In the genomic region with DNA sequence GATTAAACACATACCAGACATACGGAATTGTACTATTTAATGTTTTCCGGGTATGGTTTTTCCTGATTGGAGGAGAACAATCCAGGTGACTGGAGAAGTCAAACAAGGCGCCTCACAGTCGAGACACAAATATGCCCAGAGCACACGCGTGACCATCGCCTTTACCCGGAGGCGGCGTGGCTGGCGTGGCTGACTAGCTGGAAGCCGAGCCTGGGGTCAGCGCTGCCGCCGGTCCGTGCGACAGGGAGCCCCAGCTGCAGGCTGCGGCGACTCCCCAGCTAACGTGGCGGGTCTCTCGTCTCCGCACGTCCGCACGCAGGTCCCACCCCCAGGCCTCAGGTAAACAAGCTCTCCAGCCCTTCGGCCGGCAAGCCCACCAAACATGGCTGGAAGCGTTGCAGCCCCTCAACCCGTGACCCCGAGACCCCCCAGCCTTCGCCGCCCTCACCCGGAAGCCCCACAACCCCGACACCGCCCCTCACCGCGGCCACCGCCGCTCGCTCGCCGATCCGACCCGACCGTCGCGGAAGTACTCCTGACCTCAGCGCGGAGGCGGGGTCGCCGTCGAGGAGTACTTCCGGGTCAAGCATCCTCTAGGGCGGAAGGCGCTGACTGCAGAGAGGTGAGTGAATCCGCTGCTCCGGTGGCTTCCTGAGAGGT, we compare ENCODE assay signal across 8 mouse cellular contexts. TPM values are rescaled to one million over a fixed set of nuclear protein-coding genes. Genes with fewer than 3 reads are reported as not detected.
DNase-seq lines count a peak whose midpoint lies in the region; ATAC-seq and TF ChIP-seq lines count a peak whose summit lies in the region.

A gene (minus strand): TSS at position 527 of the 660 bp plus-strand sequence.
A gene (plus strand): TSS at position 574 of the 660 bp plus-strand sequence.

- peak within 1 kb of the TSS; percentile 61 for H3K4me2 ChIP-seq in forebrain, embryonic 16.5 days (ENCODE audit: low read length)
- H3K4me2 ChIP-seq in lung, embryonic 14.5 days: peak within 1 kb of the TSS; percentile 74

- peak; percentile 91 for TF ChIP-seq POLR2A in olfactory bulb, adult 2 months (IDR thresholded peaks at IDR 0.05; ENCODE audit: insufficient read depth, low read depth, low read length)
- TF ChIP-seq POLR2A in thymus, adult 2 months (IDR thresholded peaks at IDR 0.05; ENCODE audit: control insufficient read depth, extremely low read depth, insufficient read depth, low read length, poor library complexity): peak; percentile 78

- H3K4me3 ChIP-seq in ES-E14 (ENCODE audit: insufficient read depth in 1 of 2, low read depth in 1 of 2, low read length in 2 of 2, poor library complexity in 1 of 2, severe bottlenecking in 1 of 2): peak within 1 kb of the TSS; percentile 89 to 93
- peak within 1 kb of the TSS; percentile 95 for H3K4me3 ChIP-seq in forebrain, embryonic 16.5 days (replicated peaks; ENCODE audit: low read length)
- peak within 1 kb of the TSS; percentile 93 for H3K4me3 ChIP-seq in layer of hippocampus, adult 2 months
- H3K4me3 ChIP-seq in lung, embryonic 14.5 days (ENCODE audit: low read depth, low read length): peak within 1 kb of the TSS; percentile 76
- peak within 1 kb of the TSS; percentile 80 for H3K4me3 ChIP-seq in olfactory bulb, adult 2 months (ENCODE audit: insufficient read depth, low read depth, low read length)
- H3K4me3 ChIP-seq in thymus, adult 2 months (ENCODE audit: control insufficient read depth, insufficient read depth, low read length): peak within 1 kb of the TSS; percentile 96

- no peaks in the 10 kb centered on the region for H3K9me3 ChIP-seq in ES-E14 (ENCODE audit: control insufficient read depth, insufficient read depth, low read depth, low read length)
- H3K9me3 ChIP-seq in forebrain, embryonic 16.5 days (ENCODE audit: control insufficient read depth, low read length): no peaks in the 10 kb centered on the region
- no peaks in the 10 kb centered on the region for H3K9me3 ChIP-seq in lung, embryonic 14.5 days (ENCODE audit: low read depth, low read length)

- peak within 1 kb of the TSS; percentile 55 for H3K27ac ChIP-seq in ES-E14 (ENCODE audit: insufficient read depth, low read depth, low read length, poor library complexity, severe bottlenecking)
- peak within 1 kb of the TSS; percentile 73 for H3K27ac ChIP-seq in forebrain, embryonic 16.5 days (ENCODE audit: low read length)
- H3K27ac ChIP-seq in layer of hippocampus, adult 2 months: peak within 1 kb of the TSS; percentile 91
- peak within 1 kb of the TSS; percentile 80 for H3K27ac ChIP-seq in lung, embryonic 14.5 days (ENCODE audit: low read depth)
- H3K27ac ChIP-seq in olfactory bulb, adult 2 months (ENCODE audit: insufficient read depth, low read depth, low read length): no peak within 1 kb of the TSS
- no peak within 1 kb of the TSS for H3K27ac ChIP-seq in thymus, adult 2 months (ENCODE audit: control insufficient read depth, insufficient read depth, low read length)

- WGBS in forebrain, embryonic 16.5 days: under 1% methylated on average over 59 of the region's 59 CpGs
- WGBS in lung, embryonic 14.5 days: under 1% methylated on average over 59 of the region's 59 CpGs
- WGBS in olfactory bulb, adult 2 months: under 1% methylated on average over 59 of the region's 59 CpGs
- under 1% methylated on average over 59 of the region's 59 CpGs for WGBS in thymus, adult 2 months

- TF ChIP-seq CTCF in layer of hippocampus, adult 2 months (conservative IDR thresholded peaks at IDR 0.05): no peak
- TF ChIP-seq CTCF in lung, embryonic 14.5 days (IDR thresholded peaks at IDR 0.05; ENCODE audit: low read depth): no peak
- TF ChIP-seq CTCF in olfactory bulb, adult 2 months (IDR thresholded peaks at IDR 0.05; ENCODE audit: insufficient read depth, low read depth, low read length): no peak
- peak; percentile 30; the same call in 1 of the 2 replicates for TF ChIP-seq CTCF in thymus, adult 2 months (IDR thresholded peaks at IDR 0.05; ENCODE audit: borderline replicate concordance, control insufficient read depth, extremely low read depth, insufficient read depth, low read length, poor library complexity)

- H3K36me3 ChIP-seq in ES-E14 (ENCODE audit: control insufficient read depth, insufficient read depth, low read length, poor library complexity, severe bottlenecking): no peaks in the 10 kb centered on the region; the same call in 1 of the 2 replicates
- H3K36me3 ChIP-seq in forebrain, embryonic 16.5 days (ENCODE audit: control insufficient read depth, insufficient read depth): no peaks in the 10 kb centered on the region
- 0 out of 2 replicates have a peak, but pooled peaks cover 9% of the 10 kb centered on the region for H3K36me3 ChIP-seq in lung, embryonic 14.5 days (ENCODE audit: insufficient read depth)
- H3K36me3 ChIP-seq in thymus, adult 2 months (ENCODE audit: control insufficient read depth, insufficient read depth, low read length): peaks cover 7% of the 10 kb centered on the region

- H3K9ac ChIP-seq in ES-E14 (ENCODE audit: insufficient read depth, low read depth, low read length, poor library complexity, severe bottlenecking): peak within 1 kb of the TSS; percentile 88
- peak within 1 kb of the TSS; percentile 91 for H3K9ac ChIP-seq in forebrain, embryonic 16.5 days (replicated peaks; ENCODE audit: low read depth, low read length)
- peak within 1 kb of the TSS; percentile 72 for H3K9ac ChIP-seq in lung, embryonic 14.5 days

- intact Hi-C loops in heart, postnatal 36 days (cut with DNase I): no loop called here

- H3K27me3 ChIP-seq in forebrain, embryonic 16.5 days (replicated peaks; ENCODE audit: control insufficient read depth, insufficient read depth, low read length): no peaks in the 10 kb centered on the region
- H3K27me3 ChIP-seq in lung, embryonic 14.5 days (ENCODE audit: insufficient read depth, low read length): no peaks in the 10 kb centered on the region
- no peaks in the 10 kb centered on the region for H3K27me3 ChIP-seq in thymus, adult 2 months (ENCODE audit: control insufficient read depth, insufficient read depth, low read length)

- H3K4me1 ChIP-seq in ES-E14 (ENCODE audit: control insufficient read depth in 2 of 2, insufficient read depth in 2 of 2, low read length in 2 of 2, poor library complexity in 1 of 2): no peaks in the 10 kb centered on the region
- H3K4me1 ChIP-seq in forebrain, embryonic 16.5 days (replicated peaks; ENCODE audit: control insufficient read depth, insufficient read depth, low read length): peaks cover 37% of the 10 kb centered on the region
- H3K4me1 ChIP-seq in lung, embryonic 14.5 days (ENCODE audit: insufficient read depth): peaks cover 4% of the 10 kb centered on the region; the same call in 1 of the 2 replicates
- peaks cover 8% of the 10 kb centered on the region; the same call in 1 of the 2 replicates for H3K4me1 ChIP-seq in olfactory bulb, adult 2 months (ENCODE audit: control insufficient read depth, insufficient read depth, low read length)
- H3K4me1 ChIP-seq in thymus, adult 2 months (replicated peaks; ENCODE audit: control insufficient read depth, insufficient read depth, low read length): no peaks in the 10 kb centered on the region

- in situ Hi-C loops in ES-E14 (cut with MboI; ENCODE audit: low sequenced_read_pairs in 2 of 2, unreplicated experiment in 2 of 2): no loop called here

- peak; percentile 79 for DNase-seq in ES-E14 (ENCODE audit: low read depth, low spot score)
- peak; percentile 88 for DNase-seq in cerebellum, adult 11-12 months
- peak; percentile 93 to 95 for DNase-seq in heart, postnatal 36 days
- peak; percentile 84 to 93 for DNase-seq in layer of hippocampus, adult 2 months (ENCODE audit: low spot score in 2 of 2)
- peak; percentile 94 for DNase-seq in lung, embryonic 14.5 days
- DNase-seq in thymus, adult 2 months: peak; percentile 96

- peak; percentile 80 for ATAC-seq in forebrain, embryonic 16.5 days
- peak; percentile 97 for ATAC-seq in lung, embryonic 14.5 days (ENCODE audit: insufficient read depth)

TF ChIP-seq in ES-E14, 5 proteins besides CTCF, POLR2A, EP300 and RAD21:
- no peak for TF ChIP-seq ZNF384 (IDR thresholded peaks at IDR 0.05; ENCODE audit: low read depth, low read length)
- TF ChIP-seq HCFC1 (IDR thresholded peaks at IDR 0.05; ENCODE audit: borderline replicate concordance, insufficient read depth, low read length): peak; percentile 60; the same call in 1 of the 2 replicates

RNA-seq across cellular contexts. Expression of the first gene that starts in this region (rescaled TPM):
- 34.0 and 37.7 TPM in 2 replicates for total RNA-seq in ES-E14 (2012; rRNA removed)
- polyA plus RNA-seq in forebrain, embryonic 16.5 days (2015; fragmentation: Nextera tagmentation; extraction: Ambion mirVana): 111 TPM in 2 replicates
- 10 to 100 TPM; 44.6 to 45.6 TPM for total RNA-seq in heart, postnatal 36 days (2021)
- total RNA-seq in layer of hippocampus, adult 2 months (2021): 10 to 100 TPM; 41.1 to 42.4 TPM
- polyA plus RNA-seq in lung, embryonic 14.5 days (2014; fragmentation: Nextera tagmentation; extraction: Ambion mirVana): 48.6 and 53.8 TPM in 2 replicates
- not detected in 2 replicates for polyA plus RNA-seq in olfactory bulb, adult 2 months (2012; ENCODE audit: insufficient read depth, insufficient read length, low replicate concordance, missing spikeins)
- polyA plus RNA-seq in thymus, adult 2 months (2012; rRNA removed): 33.4 and 40.2 TPM in 2 replicates

RNA-seq across cellular contexts. Expression of the second gene that starts in this region (rescaled TPM):
- total RNA-seq in ES-E14 (2012; rRNA removed): 36.2 and 41.5 TPM in 2 replicates
- polyA plus RNA-seq in forebrain, embryonic 16.5 days (2015; fragmentation: Nextera tagmentation; extraction: Ambion mirVana): 63.8 and 72.7 TPM in 2 replicates
- total RNA-seq in heart, postnatal 36 days (2021): 10 to 100 TPM; 13.3 to 16.2 TPM
- 10 to 100 TPM; 26.8 to 34.9 TPM for total RNA-seq in layer of hippocampus, adult 2 months (2021)
- polyA plus RNA-seq in lung, embryonic 14.5 days (2014; fragmentation: Nextera tagmentation; extraction: Ambion mirVana): 46.9 and 48.4 TPM in 2 replicates
- not detected in 2 replicates for polyA plus RNA-seq in olfactory bulb, adult 2 months (2012; ENCODE audit: insufficient read depth, insufficient read length, low replicate concordance, missing spikeins)
- 18.9 and 20.6 TPM in 2 replicates for polyA plus RNA-seq in thymus, adult 2 months (2012; rRNA removed)

Comparison
In these comparisons a context has a peak if more than half of its experiments do, and no peak if none do; other contexts are left out.
1. H3K27ac ChIP-seq: peak in ES-E14 (single experiment), forebrain, embryonic 16.5 days (single experiment), layer of hippocampus, adult 2 months (single experiment) and lung, embryonic 14.5 days (single experiment); none in olfactory bulb, adult 2 months (single experiment) and thymus, adult 2 months (single experiment).
2. Peak in every context shown above with its lines, with median percentiles within 50 percentile points of each other: DNase-seq, H3K4me3 ChIP-seq and H3K9ac ChIP-seq.